Mouse (Mus musculus) NIH3T3 (cell line): ENCODE results near the gene Pts.
A peak's percentile ranks its signal among the peaks of the same experiment; 100 is the strongest.

Source experiments
- DNase-seq: peaks from one replicate; pipeline ENCODE4 v3.0.0-alpha.2; 2012; ENCODE audit warnings: low read depth

Gene Pts

GRCm38 (mm10) chr9:50530890-50531289 lies 2.4 kb upstream of the Pts start:
- peak; percentile 69 for DNase-seq

GRCm38 (mm10) chr9:50527860-50528259 lies 664 bp downstream of the Pts start:
- DNase-seq: no peak

- no peak for DNase-seq
Observed at GRCm38 (mm10) chr9:50525585-50525984, 2.9 kb downstream of the Pts start.

GRCm38 (mm10) chr9:50524936-50525335 lies 3.6 kb downstream of the Pts start:
- DNase-seq: no peak

- no peak for DNase-seq
Observed at GRCm38 (mm10) chr9:50522574-50522973, 6.0 kb downstream of the Pts start.

GRCm38 (mm10) chr9:50521562-50521961 lies 7.0 kb downstream of the Pts start:
- DNase-seq: no peak

GRCm38 (mm10) chr9:50520748-50521147 lies 7.8 kb downstream of the Pts start:
- peak; percentile 15 for DNase-seq

GRCm38 (mm10) chr9:50518781-50519180 lies 9.7 kb downstream of the Pts start:
- peak; percentile 54 for DNase-seq

GRCm38 (mm10) chr9:50515462-50515861 lies 13.1 kb downstream of the Pts start:
- no peak for DNase-seq

- no peak for DNase-seq
Observed at GRCm38 (mm10) chr9:50507570-50507969, 21.0 kb downstream of the Pts start.

- DNase-seq: no peak
Observed at GRCm38 (mm10) chr9:50505405-50505804, 23.1 kb downstream of the Pts start.

GRCm38 (mm10) chr9:50502949-50503348 lies 25.6 kb downstream of the Pts start:
- DNase-seq: no peak

- DNase-seq: peak; percentile 68
Observed at GRCm38 (mm10) chr9:50500974-50501501, 27.5 kb downstream of the Pts start.

- DNase-seq: no peak
Observed at GRCm38 (mm10) chr9:50500467-50500973, 28.0 kb downstream of the Pts start.

GRCm38 (mm10) chr9:50499781-50500180 lies 28.7 kb downstream of the Pts start:
- DNase-seq: no peak

- DNase-seq: no peak
Observed at GRCm38 (mm10) chr9:50498815-50499214, 29.7 kb downstream of the Pts start.

- no peak for DNase-seq
Observed at GRCm38 (mm10) chr9:50497536-50497935, 31.0 kb downstream of the Pts start.

- no peak for DNase-seq
Observed at GRCm38 (mm10) chr9:50497076-50497475, 31.4 kb downstream of the Pts start.

GRCm38 (mm10) chr9:50496546-50496945 lies 32.0 kb downstream of the Pts start:
- no peak for DNase-seq

- DNase-seq: no peak
Observed at GRCm38 (mm10) chr9:50496151-50496505, 32.4 kb downstream of the Pts start.

- DNase-seq: no peak
Observed at GRCm38 (mm10) chr9:50495405-50496150, 32.9 kb downstream of the Pts start.

- DNase-seq: no peak
Observed at GRCm38 (mm10) chr9:50494311-50494710, 34.2 kb downstream of the Pts start, which contains the start of gene Plet1. Gene Plet1, plus strand, starts transcription at chr9:50494525.

- DNase-seq: no peak
Observed at GRCm38 (mm10) chr9:50493777-50494176, 34.7 kb downstream of the Pts start.
